Mouse (Mus musculus): Measurements from ENCODE around the gene Tnpo2.

- no peak for TF ChIP-seq CTCF (IDR thresholded peaks at IDR 0.05 in 2 of 3, conservative IDR thresholded peaks at IDR 0.05 in 1 of 3; ENCODE audit: control insufficient read depth in 1 of 3, insufficient read depth in 1 of 3, low read depth in 2 of 3, low read length in 3 of 3, poor library complexity in 1 of 3, severe bottlenecking in 1 of 3)
- no peak for TF ChIP-seq JUND (IDR thresholded peaks at IDR 0.05; ENCODE audit: low read depth, low read length)
- no peak for TF ChIP-seq POLR2AphosphoS5 (IDR thresholded peaks at IDR 0.05; ENCODE audit: borderline replicate concordance, low read depth, low read length)
- peak; percentile 94 for TF ChIP-seq MAX (IDR thresholded peaks at IDR 0.05; ENCODE audit: low read length)
- 0 out of 2 replicates have a peak, but pooled peaks have one; percentile 3 for TF ChIP-seq CHD1 (IDR thresholded peaks at IDR 0.05; ENCODE audit: low read depth, low read length)
- no peak for TF ChIP-seq GABPA (IDR thresholded peaks at IDR 0.05; ENCODE audit: low read depth, low read length)
- no peak for TF ChIP-seq ZC3H11A (IDR thresholded peaks at IDR 0.05; ENCODE audit: low read depth, low read length)
- no peak for TF ChIP-seq EP300 (IDR thresholded peaks at IDR 0.05; ENCODE audit: low read depth in 1 of 2, low read length in 2 of 2)
- peak; percentile 94 for TF ChIP-seq BHLHE40 (IDR thresholded peaks at IDR 0.05; ENCODE audit: borderline replicate concordance, low read depth, low read length)
- TF ChIP-seq ZMIZ1 (IDR thresholded peaks at IDR 0.05; ENCODE audit: low read depth, low read length), result peak; percentile 80
- no peak for TF ChIP-seq ZNF384 (IDR thresholded peaks at IDR 0.05; ENCODE audit: low read depth, low read length)
- peak; percentile 78 to 83 for TF ChIP-seq POLR2A (IDR thresholded peaks at IDR 0.05; ENCODE audit: control insufficient read depth in 1 of 2, insufficient read depth in 1 of 2, low read depth in 1 of 2, low read length in 2 of 2, poor library complexity in 1 of 2)
- TF ChIP-seq ETS1 (IDR thresholded peaks at IDR 0.05; ENCODE audit: low read depth, low read length), result peak; percentile 37; the same call in 1 of the 2 replicates
These were observed 35.0 kb downstream of the Tnpo2 start, which contains the start of gene Dhps for GRCm38 (mm10) chr8:85071514-85072281.
